Mouse (Mus musculus) left cerebral cortex, adult 2 months (tissue): ENCODE data around the gene Clca3a2. TPM values are rescaled to one million over a fixed set of nuclear protein-coding genes. Genes with fewer than 3 reads are reported as not detected.
"Not testable (repeated sequence)": the region's sequence is repeated elsewhere in the genome, so short reads cannot be mapped to it uniquely, and the experiment has no call there.

Source experiments
- DNase-seq, 2 experiments: peaks; one replicate each; pipeline ENCODE4 v3.0.0; 2021 to 2022; ENCODE audit warnings: low spot score in 2 of 2, mixed read lengths in 1 of 2; ENCODE audit errors: extremely low spot score in 1 of 2
- H3K27ac ChIP-seq: fragments of 200-600 bp; 2 replicates; pipeline ENCODE4 v1.8.1; 2022
- H3K4me3 ChIP-seq: fragments of 200-600 bp; 2 replicates; pipeline ENCODE4 v1.8.1; 2022
- CTCF ChIP-seq: fragments of 200-600 bp; IDR thresholded peaks from 2 replicates; pipeline ENCODE4 v1.8.1; 2022; ENCODE audit warnings: antibody characterized with exemption, mild to moderate bottlenecking, moderate library complexity
- intact Hi-C: fragments of 180-260 bp; cut with DNase I; formaldehyde crosslinking; loops from one replicate; pipeline ENCODE4 v1.15.1; 2025
- long read RNA-seq, 2 experiments: library from polyadenylated mRNA; stranded (forward); transcript quantifications; one replicate each; pipeline ENCODE4 v2.0.0; 2021; ENCODE audit warnings: borderline mapping rate in 2 of 2
- total RNA-seq, 2 experiments: library from RNA; stranded (reverse); gene quantifications; 2 replicates each; pipeline ENCODE4 v1.2.3; 2021

The Clca3a2 gene
- under 1 TPM in 1 of 2 experiments, not detected in 1; 0.35 TPM for total RNA-seq
- long read RNA-seq, experiment 1 = 0 reads
- long read RNA-seq, experiment 2 = 0 reads

- not testable (repeated sequence) for H3K4me3 ChIP-seq, H3K27ac ChIP-seq, DNase-seq
- intact Hi-C loops = loop anchor here (10.0 kb wide), 1 partner anchor 64 kb away; no protein-coding TSS in a partner anchor
Observed at GRCm38 (mm10) chr3:144819219-144819618, at the start of gene Clca3a2. Gene Clca3a2 (minus strand): TSS chr3:144819494.

GRCm38 (mm10) chr3:144849584-144849983, 30.3 kb upstream of the Clca3a2 start:
- intact Hi-C loops = no loop called here
- H3K4me3 ChIP-seq = no peak overlapping the region
- no peak for TF ChIP-seq CTCF
- DNase-seq = no peak
- H3K27ac ChIP-seq = no peak overlapping the region

GRCm38 (mm10) chr3:144849014-144849556, 29.8 kb upstream of the Clca3a2 start, which contains the start of gene Clca3b:
Gene Clca3b (minus strand): TSS chr3:144849357.
- intact Hi-C loops, H3K4me3 ChIP-seq, DNase-seq, H3K27ac ChIP-seq: not testable (repeated sequence)

GRCm38 (mm10) chr3:144827257-144827656, 8.0 kb upstream of the Clca3a2 start:
- intact Hi-C loops = loop anchor here (10.0 kb wide), 2 partner anchors 198 to 308 kb away; no protein-coding TSS in a partner anchor
- no peak for DNase-seq
- H3K4me3 ChIP-seq = no peak overlapping the region
- H3K27ac ChIP-seq = no peak overlapping the region
- TF ChIP-seq CTCF = no peak

- intact Hi-C loops = loop anchor here (10.0 kb wide), 2 partner anchors 200 to 310 kb away; no protein-coding TSS in a partner anchor
- Histone ChIP-seq H3K4me3 (no peak overlapping the region), H3K27ac (no peak overlapping the region)
- peak; percentile 81 to 89 for DNase-seq
- peak; percentile 75 for TF ChIP-seq CTCF
Observed at GRCm38 (mm10) chr3:144825151-144825550, 5.9 kb upstream of the Clca3a2 start.

GRCm38 (mm10) chr3:144823331-144823730, 4.0 kb upstream of the Clca3a2 start:
- DNase-seq = no peak
- H3K4me3 ChIP-seq = no peak overlapping the region
- TF ChIP-seq CTCF = no peak
- H3K27ac ChIP-seq = 0 out of 2 replicates have a peak overlapping the region, but pooled peaks have one; percentile 19
- intact Hi-C loops = loop anchor here (10.0 kb wide), 2 partner anchors 201 to 311 kb away; no protein-coding TSS in a partner anchor

GRCm38 (mm10) chr3:144820632-144821031, 1.3 kb upstream of the Clca3a2 start:
- intact Hi-C loops = loop anchor here (10.0 kb wide), 2 partner anchors 204 to 314 kb away; no protein-coding TSS in a partner anchor
- DNase-seq = no peak
- no peak overlapping the region for H3K27ac ChIP-seq
- no peak for TF ChIP-seq CTCF
- no peak overlapping the region for H3K4me3 ChIP-seq

GRCm38 (mm10) chr3:144813336-144813735, 6.0 kb downstream of the Clca3a2 start:
- not testable (repeated sequence) for H3K27ac ChIP-seq, H3K4me3 ChIP-seq, DNase-seq
- intact Hi-C loops = loop anchor here (10.0 kb wide), 1 partner anchor 59 kb away; no protein-coding TSS in a partner anchor

GRCm38 (mm10) chr3:144811821-144812220, 7.5 kb downstream of the Clca3a2 start:
- intact Hi-C loops = loop anchor here (10.0 kb wide), 1 partner anchor 57 kb away; no protein-coding TSS in a partner anchor
- DNase-seq = no peak
- H3K27ac ChIP-seq = no peak overlapping the region
- TF ChIP-seq CTCF = no peak; the same call in 1 of the 2 replicates
- H3K4me3 ChIP-seq = no peak overlapping the region

- H3K27ac ChIP-seq, DNase-seq, intact Hi-C loops: not testable (repeated sequence)
Observed at GRCm38 (mm10) chr3:144808153-144808925, 11.0 kb downstream of the Clca3a2 start.

GRCm38 (mm10) chr3:144806626-144807025, 12.7 kb downstream of the Clca3a2 start:
- H3K4me3 ChIP-seq, intact Hi-C loops, DNase-seq, H3K27ac ChIP-seq: not testable (repeated sequence)

More at GRCm38 (mm10) chr3:144808153-144808925, 11.0 kb downstream of the Clca3a2 start:
- not testable (repeated sequence) for H3K4me3 ChIP-seq

GRCm38 (mm10) chr3:144801861-144802260, 17.4 kb downstream of the Clca3a2 start:
- peak in 1 of 2 experiments; percentile 18 for DNase-seq
- Histone ChIP-seq H3K27ac (no peak overlapping the region), H3K4me3 (no peak overlapping the region)
- intact Hi-C loops = no loop called here
- TF ChIP-seq CTCF = peak; percentile 43
